Mouse (Mus musculus) intestine, embryonic 14.5 days (tissue): ENCODE data around the gene Dnph1. TPM values are rescaled to one million over a fixed set of nuclear protein-coding genes. Genes with fewer than 3 reads are reported as not detected.

Source experiments
- ATAC-seq: fragments of 200-750 bp; cut with Nextera tagmentation; replicated peaks from 2 replicates; pipeline ENCODE4 v1.8.0; 2017; ENCODE audit warnings: low read depth, moderate number of reproducible peaks, moderate TSS enrichment, moderate library complexity; ENCODE audit not compliant: low FRiP score, low TSS enrichment
- DNase-seq: peaks from one replicate; pipeline ENCODE4 v3.0.0-alpha.2; 2018; ENCODE audit warnings: low spot score
- H3K27ac ChIP-seq: fragments of 300-500 bp; sonication (generic); 2 replicates; pipeline ENCODE4 v1.5.1; 2014; ENCODE audit warnings: low read depth, mild to moderate bottlenecking, control low read depth
- H3K27me3 ChIP-seq: fragments of 300-500 bp; sonication (generic); replicated peaks from 2 replicates; pipeline ENCODE4 v1.6.1; 2014; ENCODE audit warnings: low read length, control low read depth; ENCODE audit not compliant: control insufficient read depth, insufficient read depth
- H3K36me3 ChIP-seq: fragments of 300-500 bp; sonication (generic); 2 replicates; pipeline ENCODE4 v1.6.1; 2014; ENCODE audit warnings: low read length, control low read depth; ENCODE audit not compliant: control insufficient read depth, insufficient read depth
- H3K4me1 ChIP-seq: fragments of 300-500 bp; sonication (generic); replicated peaks from 2 replicates; pipeline ENCODE4 v1.6.1; 2014; ENCODE audit warnings: low read length, control low read depth, mixed read lengths; ENCODE audit not compliant: control insufficient read depth, insufficient read depth
- H3K4me2 ChIP-seq: fragments of 300-500 bp; sonication (generic); 2 replicates; pipeline ENCODE4 v1.6.1; 2014; ENCODE audit warnings: low read length
- H3K4me3 ChIP-seq: fragments of 300-500 bp; sonication (generic); 2 replicates; pipeline ENCODE4 v1.5.1; 2014; ENCODE audit warnings: low read depth, low read length, control low read depth, mixed read lengths
- H3K9ac ChIP-seq: fragments of 300-500 bp; sonication (generic); 2 replicates; pipeline ENCODE4 v1.6.1; 2014; ENCODE audit warnings: mild to moderate bottlenecking, low read length
- H3K9me3 ChIP-seq: fragments of 300-500 bp; sonication (generic); 2 replicates; pipeline ENCODE4 v1.6.1; 2016; ENCODE audit warnings: low read length, control low read depth; ENCODE audit not compliant: control insufficient read depth
- WGBS: fragments of 180-500 bp; shearing (Covaris S2); extraction: QIAGEN DNeasy Blood & Tissue Kit; methylation state at CpG from one replicate; pipeline ENCODE4 v1.1.7; 2014; 5-methylcytosine and 5-hydroxymethylcytosine counted together
- polyA plus RNA-seq: library from polyadenylated mRNA; unstranded; fragments of >200 nt; fragmentation: Nextera tagmentation; extraction: Ambion mirVana; gene quantifications from 2 replicates; pipeline ENCODE4 v1.2.1, GENCODE M21; 2014

Dnph1 gene
- polyA plus RNA-seq: 58.4 and 64.4 TPM in 2 replicates

GRCm38 (mm10) chr17:46496623-46497434, at the start of gene Dnph1:
Gene Dnph1 (plus strand): TSS chr17:46496711.
- H3K9ac ChIP-seq: peak within 1 kb of the TSS; percentile 71
- ATAC-seq: peak; percentile 95
- H3K36me3 ChIP-seq: peaks cover 17% of the 10 kb centered on the region; the same call in 1 of the 2 replicates
- H3K9me3 ChIP-seq: no peaks in the 10 kb centered on the region
- peak within 1 kb of the TSS; percentile 66 for H3K4me3 ChIP-seq
- peaks cover 7% of the 10 kb centered on the region for H3K4me1 ChIP-seq
- H3K4me2 ChIP-seq: peak within 1 kb of the TSS; percentile 82
- WGBS: under 1% methylated on average over 44 of the region's 44 CpGs
- peak within 1 kb of the TSS; percentile 43; the same call in 1 of the 2 replicates for H3K27ac ChIP-seq
- peak; percentile 89 for DNase-seq
- peaks cover 5% of the 10 kb centered on the region; the same call in 1 of the 2 replicates for H3K27me3 ChIP-seq

GRCm38 (mm10) chr17:46452683-46453082, 43.8 kb upstream of the Dnph1 start:
- no peak overlapping the region for H3K9ac ChIP-seq
- H3K27me3 ChIP-seq: peaks cover 50% of the 10 kb centered on the region
- H3K4me3 ChIP-seq: no peak overlapping the region
- no peak overlapping the region for H3K27ac ChIP-seq
- no peak overlapping the region for H3K4me2 ChIP-seq
- H3K9me3 ChIP-seq: no peaks in the 10 kb centered on the region
- DNase-seq (no peak), ATAC-seq (no peak)
- peaks cover 7% of the 10 kb centered on the region; the same call in 1 of the 2 replicates for H3K4me1 ChIP-seq
- 28% methylated on average over 5 of the region's 5 CpGs for WGBS
- H3K36me3 ChIP-seq: no peaks in the 10 kb centered on the region

- Histone ChIP-seq H3K27me3 (peaks cover 56% of the 10 kb centered on the region), H3K36me3 (no peaks in the 10 kb centered on the region), H3K27ac (no peak overlapping the region), H3K4me1 (peaks cover 7% of the 10 kb centered on the region; the same call in 1 of the 2 replicates), H3K9ac (no peak overlapping the region), H3K4me3 (no peak overlapping the region), H3K9me3 (no peaks in the 10 kb centered on the region), H3K4me2 (no peak overlapping the region; the same call in 1 of the 2 replicates)
- ATAC-seq (no peak), DNase-seq (no peak)
- WGBS: 4% methylated on average over 13 of the region's 13 CpGs
These were observed 43.1 kb upstream of the Dnph1 start for GRCm38 (mm10) chr17:46453302-46453948.

GRCm38 (mm10) chr17:46453970-46454411, 42.5 kb upstream of the Dnph1 start:
- no peak for DNase-seq

GRCm38 (mm10) chr17:46454539-46454938, 42.0 kb upstream of the Dnph1 start:
- ATAC-seq: no peak
- H3K27ac ChIP-seq: no peak overlapping the region
- no peak for DNase-seq
- peaks cover 7% of the 10 kb centered on the region; the same call in 1 of the 2 replicates for H3K4me1 ChIP-seq
- under 1% methylated on average over 9 of the region's 9 CpGs for WGBS
- no peak overlapping the region for H3K9ac ChIP-seq
- H3K9me3 ChIP-seq: no peaks in the 10 kb centered on the region
- H3K27me3 ChIP-seq: peaks cover 67% of the 10 kb centered on the region
- peak overlapping the region; percentile 25; the same call in 1 of the 2 replicates for H3K4me3 ChIP-seq
- no peaks in the 10 kb centered on the region for H3K36me3 ChIP-seq
- peak overlapping the region; percentile 64 for H3K4me2 ChIP-seq

More at GRCm38 (mm10) chr17:46453970-46454411, 42.5 kb upstream of the Dnph1 start:
- peak overlapping the region; percentile 64 for H3K4me2 ChIP-seq
- peak overlapping the region; percentile 23 for H3K4me3 ChIP-seq
- H3K9ac ChIP-seq: no peak overlapping the region
- peaks cover 62% of the 10 kb centered on the region for H3K27me3 ChIP-seq
- no peaks in the 10 kb centered on the region for H3K9me3 ChIP-seq
- peaks cover 7% of the 10 kb centered on the region; the same call in 1 of the 2 replicates for H3K4me1 ChIP-seq
- no peaks in the 10 kb centered on the region for H3K36me3 ChIP-seq
- H3K27ac ChIP-seq: no peak overlapping the region
- WGBS: 2% methylated on average over 26 of the region's 26 CpGs
- no peak for ATAC-seq

GRCm38 (mm10) chr17:46455110-46455691, 41.3 kb upstream of the Dnph1 start:
- Histone ChIP-seq H3K27ac (no peak overlapping the region), H3K9ac (no peak overlapping the region), H3K27me3 (peaks cover 74% of the 10 kb centered on the region), H3K9me3 (no peaks in the 10 kb centered on the region), H3K4me3 (peak overlapping the region; percentile 25), H3K36me3 (no peaks in the 10 kb centered on the region), H3K4me1 (peaks cover 7% of the 10 kb centered on the region; the same call in 1 of the 2 replicates), H3K4me2 (peak overlapping the region; percentile 64)
- WGBS: 1% methylated on average over 33 of the region's 33 CpGs
- DNase-seq (no peak), ATAC-seq (peak; percentile 30)

- 14% methylated on average over 10 of the region's 10 CpGs for WGBS
- ATAC-seq (no peak), DNase-seq (no peak)
- no peaks in the 10 kb centered on the region for H3K36me3 ChIP-seq
- peaks cover 86% of the 10 kb centered on the region for H3K27me3 ChIP-seq
- no peak overlapping the region for H3K4me3 ChIP-seq
- no peaks in the 10 kb centered on the region for H3K9me3 ChIP-seq
- peaks cover 15% of the 10 kb centered on the region for H3K4me1 ChIP-seq
- no peak overlapping the region for H3K9ac ChIP-seq
- H3K4me2 ChIP-seq: no peak overlapping the region
- H3K27ac ChIP-seq: no peak overlapping the region
These were observed 38.7 kb upstream of the Dnph1 start for GRCm38 (mm10) chr17:46457791-46458190.

GRCm38 (mm10) chr17:46458439-46458838, 38.1 kb upstream of the Dnph1 start:
- ATAC-seq: no peak
- Histone ChIP-seq H3K36me3 (no peaks in the 10 kb centered on the region), H3K4me3 (no peak overlapping the region), H3K4me2 (no peak overlapping the region), H3K4me1 (peaks cover 15% of the 10 kb centered on the region), H3K27me3 (peaks cover 79% of the 10 kb centered on the region), H3K27ac (no peak overlapping the region), H3K9me3 (no peaks in the 10 kb centered on the region), H3K9ac (no peak overlapping the region)
- no peak for DNase-seq
- 36% methylated on average over 3 of the region's 3 CpGs for WGBS
